Mouse (Mus musculus) retina, embryonic 14.5 days (tissue): Measurements from ENCODE around the gene Tcf7l2.

ENCODE experiments used
- DNase-seq: peaks from one replicate; pipeline ENCODE4 v3.0.0-alpha.2; 2015; ENCODE audit warnings: low spot score

Tcf7l2 gene

GRCm38 (mm10) chr19:55758158-55758557 lies 16.5 kb downstream of the Tcf7l2 start:
- DNase-seq, result no peak

- no peak for DNase-seq
These were observed 17.4 kb downstream of the Tcf7l2 start for GRCm38 (mm10) chr19:55759006-55759405.

GRCm38 (mm10) chr19:55761086-55761485 lies 19.5 kb downstream of the Tcf7l2 start:
- DNase-seq, result no peak

GRCm38 (mm10) chr19:55762187-55762586 lies 20.6 kb downstream of the Tcf7l2 start:
- DNase-seq, result no peak

- no peak for DNase-seq
These were observed 24.2 kb downstream of the Tcf7l2 start for GRCm38 (mm10) chr19:55765814-55766213.

GRCm38 (mm10) chr19:55767104-55767503 lies 25.5 kb downstream of the Tcf7l2 start:
- DNase-seq, result no peak

GRCm38 (mm10) chr19:55767579-55767978 lies 26.0 kb downstream of the Tcf7l2 start:
- DNase-seq, result no peak

GRCm38 (mm10) chr19:55768246-55768645 lies 26.6 kb downstream of the Tcf7l2 start:
- no peak for DNase-seq

- no peak for DNase-seq
These were observed 27.3 kb downstream of the Tcf7l2 start for GRCm38 (mm10) chr19:55768889-55769288.

GRCm38 (mm10) chr19:55774334-55774733 lies 32.7 kb downstream of the Tcf7l2 start:
- no peak for DNase-seq

- no peak for DNase-seq
These were observed 33.2 kb downstream of the Tcf7l2 start for GRCm38 (mm10) chr19:55774824-55775223.

GRCm38 (mm10) chr19:55779871-55780270 lies 38.3 kb downstream of the Tcf7l2 start:
- DNase-seq, result no peak

GRCm38 (mm10) chr19:55781087-55781486 lies 39.5 kb downstream of the Tcf7l2 start:
- no peak for DNase-seq

GRCm38 (mm10) chr19:55781681-55782080 lies 40.1 kb downstream of the Tcf7l2 start:
- no peak for DNase-seq

- no peak for DNase-seq
These were observed 43.3 kb downstream of the Tcf7l2 start for GRCm38 (mm10) chr19:55784796-55785418.

GRCm38 (mm10) chr19:55787420-55787819 lies 45.8 kb downstream of the Tcf7l2 start:
- DNase-seq, result no peak

GRCm38 (mm10) chr19:55788285-55788904 lies 46.8 kb downstream of the Tcf7l2 start:
- peak; percentile 74 for DNase-seq

- DNase-seq, result no peak
These were observed 47.3 kb downstream of the Tcf7l2 start for GRCm38 (mm10) chr19:55788905-55789295.

GRCm38 (mm10) chr19:55789838-55790237 lies 48.2 kb downstream of the Tcf7l2 start:
- peak; percentile 44 for DNase-seq

GRCm38 (mm10) chr19:55791293-55791692 lies 49.7 kb downstream of the Tcf7l2 start:
- DNase-seq, result no peak

- DNase-seq, result no peak
These were observed 50.3 kb downstream of the Tcf7l2 start for GRCm38 (mm10) chr19:55791886-55792285.

- no peak for DNase-seq
These were observed 51.0 kb downstream of the Tcf7l2 start for GRCm38 (mm10) chr19:55792571-55792970.

- DNase-seq, result no peak
These were observed 51.4 kb downstream of the Tcf7l2 start for GRCm38 (mm10) chr19:55793029-55793428.
